Mouse (Mus musculus) stomach, postnatal 0 days (tissue): Measurements from ENCODE around the gene Acad10.

Experiments used
- CTCF ChIP-seq: IDR thresholded peaks from 2 replicates; pipeline ENCODE4 v1.5.1; 2016; ENCODE audit warnings: antibody characterized with exemption, low read depth, mild to moderate bottlenecking, moderate library complexity
- EP300 ChIP-seq: optimal IDR thresholded peaks from 2 replicates; pipeline ENCODE3; 2016; ENCODE audit warnings: antibody characterized with exemption

DNA sequence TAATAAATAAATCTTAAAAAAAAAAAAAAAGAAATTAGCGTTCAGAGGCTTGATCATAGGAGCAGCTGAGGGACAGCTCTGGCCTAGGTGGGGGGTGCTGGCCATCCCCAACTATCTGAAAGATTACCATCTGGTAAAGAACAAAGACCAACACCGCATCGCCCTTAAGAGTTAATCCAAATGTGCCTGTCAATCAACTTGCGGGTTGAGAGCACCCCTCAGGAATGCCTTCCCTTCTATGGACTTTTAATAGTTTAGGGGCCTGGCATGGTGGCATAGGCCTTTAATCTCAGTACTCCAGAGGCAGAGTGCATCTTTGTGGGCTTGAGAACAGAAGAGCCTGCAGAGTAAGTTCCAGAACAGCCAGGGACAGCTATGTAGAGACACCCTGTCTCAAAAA, 32.6 kb upstream of the Acad10 start:
- TF ChIP-seq CTCF (no peak), EP300 (no peak)
